In genomic region chr10:89995621-89996428, GRCm38 (mm10) we compare ENCODE assay signal across 18 mouse cellular contexts.
DNase-seq lines count a peak whose midpoint lies in the region; ATAC-seq and TF ChIP-seq lines count a peak whose summit lies in the region.
"Had no signal": no experiment of that assay in that cellular context is flagged by ENCODE, and none has a peak within 500 bp of the region (broad histone marks: within the 10 kb centered on the region; RNA-seq: fewer than 3 reads in every experiment).

No protein-coding gene starts in this region.

- WGBS in forebrain, embryonic 14.5 days = 61% methylated on average over 6 of the region's 6 CpGs
- WGBS in forebrain, embryonic 10.5 days = 77% methylated on average over 6 of the region's 6 CpGs

- no peaks in the 10 kb centered on the region for H3K9me3 ChIP-seq in forebrain, embryonic 14.5 days (replicated peaks; ENCODE audit: control insufficient read depth, low read length)
- no peaks in the 10 kb centered on the region for H3K9me3 ChIP-seq in forebrain, embryonic 10.5 days
- H3K9me3 ChIP-seq: embryonic facial prominence, embryonic 12.5 days; heart, embryonic 13.5 days; hindbrain, embryonic 15.5 days had no signal

- H3K36me3 ChIP-seq in forebrain, embryonic 14.5 days (ENCODE audit: control insufficient read depth, insufficient read depth, low read length) = no peaks in the 10 kb centered on the region
- H3K36me3 ChIP-seq in forebrain, embryonic 10.5 days (replicated peaks) = no peaks in the 10 kb centered on the region
- H3K36me3 ChIP-seq: embryonic facial prominence, embryonic 12.5 days; heart, embryonic 13.5 days; hindbrain, embryonic 15.5 days had no signal

- H3K27me3 ChIP-seq in forebrain, embryonic 14.5 days (replicated peaks; ENCODE audit: control insufficient read depth, insufficient read depth, low read length) = no peaks in the 10 kb centered on the region
- H3K27me3 ChIP-seq in forebrain, embryonic 10.5 days (ENCODE audit: poor library complexity, severe bottlenecking) = no peaks in the 10 kb centered on the region
- H3K27me3 ChIP-seq: embryonic facial prominence, embryonic 12.5 days; heart, embryonic 13.5 days; hindbrain, embryonic 15.5 days had no signal

- H3K4me2 ChIP-seq in forebrain, embryonic 14.5 days (ENCODE audit: low read length) = no peak overlapping the region
- H3K4me2 ChIP-seq: embryonic facial prominence, embryonic 12.5 days; heart, embryonic 13.5 days; hindbrain, embryonic 15.5 days had no signal

- no peak overlapping the region for H3K4me3 ChIP-seq in forebrain, embryonic 14.5 days (ENCODE audit: low read depth, low read length)
- H3K4me3 ChIP-seq in forebrain, embryonic 10.5 days = no peak overlapping the region
- H3K4me3 ChIP-seq in left cerebral cortex, adult 2 months = no peak overlapping the region
- H3K4me3 ChIP-seq: embryonic facial prominence, embryonic 12.5 days; gastrocnemius, adult 2 months; heart, embryonic 13.5 days; hindbrain, embryonic 15.5 days had no signal

- no peak for ATAC-seq in forebrain, embryonic 14.5 days
- ATAC-seq: intestine, embryonic 16.5 days had no signal

- intact Hi-C loops in left cerebral cortex, adult 2 months (cut with DNase I) = loop anchor here (10.0 kb wide), 1 partner anchor 121 kb away; the partner anchor contains the start of gene Anks1b
- intact Hi-C loops in left cerebral cortex, postnatal 36 days (cut with DNase I) = no loop called here

- peaks cover 2% of the 10 kb centered on the region; the same call in 1 of the 2 replicates for H3K4me1 ChIP-seq in forebrain, embryonic 14.5 days (ENCODE audit: control insufficient read depth, insufficient read depth, low read length)
- no peaks in the 10 kb centered on the region for H3K4me1 ChIP-seq in forebrain, embryonic 10.5 days
- H3K4me1 ChIP-seq: embryonic facial prominence, embryonic 12.5 days; heart, embryonic 13.5 days; hindbrain, embryonic 15.5 days had no signal

- no peak overlapping the region for H3K27ac ChIP-seq in forebrain, embryonic 14.5 days (ENCODE audit: low read depth, low read length)
- no peak overlapping the region for H3K27ac ChIP-seq in forebrain, embryonic 10.5 days
- peak overlapping the region; percentile 86 for H3K27ac ChIP-seq in left cerebral cortex, adult 2 months
- H3K27ac ChIP-seq: embryonic facial prominence, embryonic 12.5 days; gastrocnemius, adult 2 months; heart, embryonic 13.5 days; hindbrain, embryonic 15.5 days had no signal

- TF ChIP-seq CTCF in left cerebral cortex, adult 2 months (IDR thresholded peaks at IDR 0.05) = no peak

- no peak overlapping the region for H3K9ac ChIP-seq in forebrain, embryonic 14.5 days (ENCODE audit: low read length)
- H3K9ac ChIP-seq: embryonic facial prominence, embryonic 12.5 days; heart, embryonic 13.5 days; hindbrain, embryonic 15.5 days had no signal

- DNase-seq in forebrain, embryonic 14.5 days (ENCODE audit: low spot score) = peak; percentile 33
- no peak for DNase-seq in forebrain, embryonic 10.5 days (ENCODE audit: extremely low spot score, low spot score)
- no peak for DNase-seq in left cerebral cortex, adult 2 months (ENCODE audit: extremely low spot score in 1 of 2, low spot score in 2 of 2)
- no peak for DNase-seq in left cerebral cortex, postnatal 36 days (ENCODE audit: low spot score in 2 of 2)
- peak; percentile 9 for DNase-seq in right cerebral cortex, adult 18-20 months
- DNase-seq in right cerebral cortex, adult 2 months (ENCODE audit: low spot score in 2 of 2) = no peak
- peak; percentile 54 for DNase-seq in telencephalon, adult 2 months (ENCODE audit: low read depth, low spot score)
- no peak for DNase-seq in kidney, postnatal 10 days
- DNase-seq: adrenal gland, postnatal 10 days; cerebellum, adult 2 months; cerebellum, postnatal 10 days; gastrocnemius, adult 2 months; gastrocnemius, postnatal 25 days; heart, postnatal 36 days had no signal

Comparison
In these comparisons a context has a peak if more than half of its experiments do, and no peak if none do; other contexts are left out.
1. DNase-seq: peak in forebrain, embryonic 14.5 days (single experiment), right cerebral cortex, adult 18-20 months (single experiment) and telencephalon, adult 2 months (single experiment); none in forebrain, embryonic 10.5 days (single experiment), left cerebral cortex, adult 2 months (0 of 2), left cerebral cortex, postnatal 36 days (0 of 2), right cerebral cortex, adult 2 months (0 of 2) and kidney, postnatal 10 days (single experiment).